Mouse (Mus musculus): ENCODE results near the gene Ntrk1.

- TF ChIP-seq ZMIZ1 (IDR thresholded peaks at IDR 0.05; ENCODE audit: low read depth, low read length) (no peak), CTCF (conservative IDR thresholded peaks at IDR 0.05 in 1 of 2, IDR thresholded peaks at IDR 0.05 in 1 of 2; ENCODE audit: low read depth in 2 of 2, low read length in 2 of 2) (no peak), MEF2A (IDR thresholded peaks at IDR 0.05; ENCODE audit: borderline replicate concordance, low read depth, low read length) (no peak), POLR2A (IDR thresholded peaks at IDR 0.05; ENCODE audit: low read depth, low read length) (no peak), POLR2AphosphoS2 (IDR thresholded peaks at IDR 0.05; ENCODE audit: low read depth, low read length) (no peak), ZKSCAN1 (IDR thresholded peaks at IDR 0.05; ENCODE audit: borderline replicate concordance, low read depth, low read length) (no peak), MAX (IDR thresholded peaks at IDR 0.05; ENCODE audit: low read length) (no peak), BHLHE40 (IDR thresholded peaks at IDR 0.05; ENCODE audit: low read depth, low read length) (no peak), CHD1 (IDR thresholded peaks at IDR 0.05; ENCODE audit: low read depth, low read length) (no peak)
Measured at GRCm38 (mm10) chr3:87779086-87779485, 15.9 kb downstream of the Ntrk1 start.
